Mouse (Mus musculus): Measurements from ENCODE around the gene Gm14597. TPM values are rescaled to one million over a fixed set of nuclear protein-coding genes. Genes with fewer than 3 reads are reported as not detected.
"Not testable (repeated sequence)": the region's sequence is repeated elsewhere in the genome, so short reads cannot be mapped to it uniquely, and the experiment has no call there.

Gene Gm14597
- polyA plus RNA-seq (2012; rRNA removed), result not detected in 2 replicates

DNA sequence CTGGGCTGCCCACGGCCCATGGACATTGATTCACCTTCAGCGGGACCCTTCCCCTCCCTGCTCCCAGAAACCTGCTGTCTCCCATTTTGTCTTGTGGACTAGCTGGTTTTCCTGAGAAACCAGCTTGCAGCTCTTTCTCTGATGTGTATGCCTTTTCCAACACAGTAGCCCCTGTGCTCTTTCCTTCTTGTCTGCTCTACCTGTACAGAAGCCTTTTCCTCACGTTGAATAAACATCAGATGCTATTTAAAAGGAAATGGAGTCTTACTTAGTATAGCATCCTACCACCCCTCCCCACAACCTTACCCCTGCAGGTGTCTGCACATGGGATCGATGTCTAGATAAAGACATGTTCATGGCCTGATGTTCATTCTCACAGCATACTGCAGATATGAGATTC lies at the start of gene Gm14597:
Gene Gm14597, minus strand, starts transcription at position 101 of the 400 bp plus-strand sequence.
- WGBS, result 92% methylated on average over 3 of the region's 4 CpGs
- H3K27me3 ChIP-seq (ENCODE audit: control insufficient read depth, insufficient read depth, low read length); H3K36me3 ChIP-seq (ENCODE audit: control insufficient read depth, insufficient read depth, low read length); DNase-seq; H3K4me1 ChIP-seq (replicated peaks; ENCODE audit: control insufficient read depth, insufficient read depth, low read length); H3K27ac ChIP-seq (ENCODE audit: control insufficient read depth, insufficient read depth, low read length): not testable (repeated sequence)
- H3K4me3 ChIP-seq (ENCODE audit: control insufficient read depth, insufficient read depth, low read length), result peak within 1 kb of the TSS; percentile 85

- not testable (repeated sequence) for DNase-seq; H3K4me3 ChIP-seq (ENCODE audit: control insufficient read depth, insufficient read depth, low read length); H3K4me1 ChIP-seq (replicated peaks; ENCODE audit: control insufficient read depth, insufficient read depth, low read length); H3K27ac ChIP-seq (ENCODE audit: control insufficient read depth, insufficient read depth, low read length); H3K36me3 ChIP-seq (ENCODE audit: control insufficient read depth, insufficient read depth, low read length); H3K27me3 ChIP-seq (ENCODE audit: control insufficient read depth, insufficient read depth, low read length)
- WGBS, result 66% methylated on average over 4 of the region's 4 CpGs
These were observed 44.1 kb upstream of the Gm14597 start for GRCm38 (mm10) chrX:53652917-53653316.

DNA sequence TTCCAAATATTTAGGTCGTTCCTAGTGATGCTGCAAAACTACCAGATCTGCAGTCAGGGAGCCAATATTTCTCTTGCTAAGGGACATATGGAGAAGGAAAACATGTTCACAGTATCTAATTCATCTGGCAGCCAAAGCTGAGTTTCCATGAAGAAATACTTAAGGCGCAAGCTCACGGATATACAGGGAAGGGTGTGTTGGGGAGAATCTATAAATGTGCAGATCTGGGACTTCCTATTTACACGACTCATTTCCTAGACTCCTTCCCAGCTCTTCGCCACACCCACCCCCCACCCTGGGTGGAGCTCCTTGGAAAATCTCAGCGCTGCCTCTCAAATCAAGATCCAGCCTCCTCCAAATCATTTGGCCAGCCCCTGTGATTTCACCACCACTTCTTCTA lies 37.1 kb upstream of the Gm14597 start:
- DNase-seq, result no peak
- WGBS, result 85% methylated on average over 6 of the region's 6 CpGs
- Histone ChIP-seq H3K27ac (ENCODE audit: control insufficient read depth, insufficient read depth, low read length) (no peak overlapping the region), H3K27me3 (ENCODE audit: control insufficient read depth, insufficient read depth, low read length) (no peaks in the 10 kb centered on the region), H3K4me3 (ENCODE audit: control insufficient read depth, insufficient read depth, low read length) (no peak overlapping the region), H3K36me3 (ENCODE audit: control insufficient read depth, insufficient read depth, low read length) (no peaks in the 10 kb centered on the region), H3K4me1 (replicated peaks; ENCODE audit: control insufficient read depth, insufficient read depth, low read length) (no peaks in the 10 kb centered on the region)
- TF ChIP-seq CTCF (IDR thresholded peaks at IDR 0.05; ENCODE audit: borderline replicate concordance, control insufficient read depth, extremely low read depth, insufficient read depth, low read length, poor library complexity) (no peak), POLR2A (IDR thresholded peaks at IDR 0.05; ENCODE audit: control insufficient read depth, extremely low read depth, insufficient read depth, low read length, poor library complexity) (no peak)

GRCm38 (mm10) chrX:53642980-53643961 lies 34.5 kb upstream of the Gm14597 start, which contains the start of gene Rtl8a:
Gene Rtl8a (minus strand): TSS chrX:53643682.
- H3K27ac ChIP-seq (ENCODE audit: control insufficient read depth, insufficient read depth, low read length); H3K27me3 ChIP-seq (ENCODE audit: control insufficient read depth, insufficient read depth, low read length); H3K4me1 ChIP-seq (replicated peaks; ENCODE audit: control insufficient read depth, insufficient read depth, low read length); H3K36me3 ChIP-seq (ENCODE audit: control insufficient read depth, insufficient read depth, low read length): not testable (repeated sequence)
- H3K4me3 ChIP-seq (ENCODE audit: control insufficient read depth, insufficient read depth, low read length), result peak within 1 kb of the TSS; percentile 59
- 5% methylated on average over 11 of the region's 50 CpGs for WGBS
- DNase-seq, result peak; percentile 66

DNA sequence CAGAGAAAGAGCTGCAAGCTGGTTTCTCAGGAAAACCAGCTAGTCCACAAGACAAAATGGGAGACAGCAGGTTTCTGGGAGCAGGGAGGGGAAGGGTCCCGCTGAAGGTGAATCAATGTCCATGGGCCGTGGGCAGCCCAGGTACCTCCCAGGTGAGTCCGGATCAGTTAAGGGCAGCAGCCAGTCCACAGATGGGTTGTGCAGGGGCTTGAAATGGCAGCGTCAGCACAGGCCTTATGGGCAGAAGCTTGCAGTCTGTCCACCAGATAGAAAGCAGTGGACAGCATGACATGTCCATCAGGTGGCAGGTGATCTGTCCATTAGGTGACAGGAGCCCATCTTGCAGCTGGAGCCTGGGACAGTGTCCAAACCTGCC lies 33.8 kb upstream of the Gm14597 start:
- WGBS, result 85% methylated on average over 4 of the region's 4 CpGs
- H3K4me3 ChIP-seq (ENCODE audit: control insufficient read depth, insufficient read depth, low read length); H3K4me1 ChIP-seq (replicated peaks; ENCODE audit: control insufficient read depth, insufficient read depth, low read length); H3K27ac ChIP-seq (ENCODE audit: control insufficient read depth, insufficient read depth, low read length); H3K36me3 ChIP-seq (ENCODE audit: control insufficient read depth, insufficient read depth, low read length); H3K27me3 ChIP-seq (ENCODE audit: control insufficient read depth, insufficient read depth, low read length); DNase-seq: not testable (repeated sequence)

DNA sequence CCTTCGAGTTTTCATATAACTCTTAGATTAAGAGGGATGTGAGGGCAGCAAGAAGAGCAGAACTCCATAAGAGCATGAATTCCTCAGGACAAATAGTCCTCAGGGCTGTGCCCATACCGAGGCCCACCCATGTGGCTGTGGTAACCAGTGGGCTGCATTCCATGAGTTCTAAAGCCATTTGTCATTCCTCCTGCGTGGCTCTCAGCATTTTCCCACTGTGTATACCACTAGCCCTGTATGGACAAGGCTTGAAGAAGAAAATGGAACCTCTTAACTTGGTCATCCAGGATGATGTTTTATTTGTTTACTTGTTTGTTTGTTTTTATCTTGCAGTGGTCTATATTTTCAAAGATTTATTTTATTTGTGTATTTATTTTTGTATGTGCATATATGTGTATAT lies 29.3 kb upstream of the Gm14597 start:
- H3K27me3 ChIP-seq (ENCODE audit: control insufficient read depth, insufficient read depth, low read length); H3K4me1 ChIP-seq (replicated peaks; ENCODE audit: control insufficient read depth, insufficient read depth, low read length); H3K4me3 ChIP-seq (ENCODE audit: control insufficient read depth, insufficient read depth, low read length); H3K27ac ChIP-seq (ENCODE audit: control insufficient read depth, insufficient read depth, low read length); H3K36me3 ChIP-seq (ENCODE audit: control insufficient read depth, insufficient read depth, low read length); DNase-seq: not testable (repeated sequence)
- WGBS, result 66% methylated on average over 3 of the region's 3 CpGs

GRCm38 (mm10) chrX:53611395-53611794 lies 2.6 kb upstream of the Gm14597 start:
- not testable (repeated sequence) for H3K4me1 ChIP-seq (replicated peaks; ENCODE audit: control insufficient read depth, insufficient read depth, low read length); DNase-seq; H3K4me3 ChIP-seq (ENCODE audit: control insufficient read depth, insufficient read depth, low read length); H3K36me3 ChIP-seq (ENCODE audit: control insufficient read depth, insufficient read depth, low read length); H3K27ac ChIP-seq (ENCODE audit: control insufficient read depth, insufficient read depth, low read length); H3K27me3 ChIP-seq (ENCODE audit: control insufficient read depth, insufficient read depth, low read length)

GRCm38 (mm10) chrX:53610571-53610970 lies 1.8 kb upstream of the Gm14597 start:
- Histone ChIP-seq H3K4me1 (replicated peaks; ENCODE audit: control insufficient read depth, insufficient read depth, low read length) (peaks cover 2% of the 10 kb centered on the region), H3K4me3 (ENCODE audit: control insufficient read depth, insufficient read depth, low read length) (no peak overlapping the region), H3K27me3 (ENCODE audit: control insufficient read depth, insufficient read depth, low read length) (no peaks in the 10 kb centered on the region), H3K27ac (ENCODE audit: control insufficient read depth, insufficient read depth, low read length) (no peak overlapping the region), H3K36me3 (ENCODE audit: control insufficient read depth, insufficient read depth, low read length) (no peaks in the 10 kb centered on the region)
- 0% methylated on average over 3 of the region's 3 CpGs for WGBS
- no peak for TF ChIP-seq POLR2A (IDR thresholded peaks at IDR 0.05; ENCODE audit: control insufficient read depth, extremely low read depth, insufficient read depth, low read length, poor library complexity)
- TF ChIP-seq CTCF (IDR thresholded peaks at IDR 0.05; ENCODE audit: borderline replicate concordance, control insufficient read depth, extremely low read depth, insufficient read depth, low read length, poor library complexity), result no peak
- DNase-seq, result peak; percentile 68

Data from thymus, adult 2 months (tissue).